Mouse (Mus musculus): Measurements from ENCODE around the gene Bhlha15. TPM values are rescaled to one million over a fixed set of nuclear protein-coding genes. Genes with fewer than 3 reads are reported as not detected.

Bhlha15 gene
- polyA plus RNA-seq, 1 experiment from 2014 or later: 0.46 TPM

- no peak for ATAC-seq (ENCODE audit: borderline replicate concordance, extremely low read depth, low FRiP score, low TSS enrichment)
- Histone ChIP-seq H3K4me1 (peaks cover 14% of the 10 kb centered on the region), H3K4me2 (no peak overlapping the region), H3K9me3 (no peaks in the 10 kb centered on the region), H3K36me3 (0 out of 2 replicates have a peak, but pooled peaks cover 1% of the 10 kb centered on the region), H3K9ac (no peak overlapping the region), H3K4me3 (no peak overlapping the region), H3K27ac (no peak overlapping the region), H3K27me3 (no peaks in the 10 kb centered on the region)
- WGBS: 74% methylated on average over 6 of the region's 6 CpGs
These were observed 2.6 kb downstream of the Bhlha15 start for GRCm38 (mm10) chr5:144192673-144193072.

GRCm38 (mm10) chr5:144194416-144194815, 4.3 kb downstream of the Bhlha15 start:
- Histone ChIP-seq H3K9me3 (no peaks in the 10 kb centered on the region), H3K36me3 (no peaks in the 10 kb centered on the region), H3K9ac (no peak overlapping the region), H3K27me3 (no peaks in the 10 kb centered on the region), H3K4me2 (no peak overlapping the region), H3K4me3 (no peak overlapping the region), H3K27ac (no peak overlapping the region), H3K4me1 (peaks cover 14% of the 10 kb centered on the region)
- WGBS: 78% methylated on average over 7 of the region's 7 CpGs
- ATAC-seq (ENCODE audit: borderline replicate concordance, extremely low read depth, low FRiP score, low TSS enrichment): no peak

- peaks cover 4% of the 10 kb centered on the region; the same call in 1 of the 2 replicates for H3K4me1 ChIP-seq
- H3K4me2 ChIP-seq: no peak overlapping the region
- 83% methylated on average over 8 of the region's 8 CpGs for WGBS
These were observed 5.5 kb downstream of the Bhlha15 start for GRCm38 (mm10) chr5:144195567-144195966.

GRCm38 (mm10) chr5:144200616-144201015, 10.5 kb downstream of the Bhlha15 start:
- H3K4me1 ChIP-seq: no peaks in the 10 kb centered on the region; the same call in 1 of the 2 replicates
- no peak overlapping the region for H3K4me3 ChIP-seq
- peaks cover 21% of the 10 kb centered on the region for H3K36me3 ChIP-seq
- no peak overlapping the region for H3K9ac ChIP-seq
- H3K9me3 ChIP-seq: no peaks in the 10 kb centered on the region; the same call in 1 of the 2 replicates
- no peak overlapping the region for H3K27ac ChIP-seq
- H3K27me3 ChIP-seq: no peaks in the 10 kb centered on the region
- 67% methylated on average over 11 of the region's 11 CpGs for WGBS
- H3K4me2 ChIP-seq: no peak overlapping the region
- ATAC-seq (ENCODE audit: borderline replicate concordance, extremely low read depth, low FRiP score, low TSS enrichment): no peak

More at GRCm38 (mm10) chr5:144195567-144195966, 5.5 kb downstream of the Bhlha15 start:
- Histone ChIP-seq H3K27ac (no peak overlapping the region), H3K36me3 (no peaks in the 10 kb centered on the region), H3K9me3 (no peaks in the 10 kb centered on the region), H3K4me3 (no peak overlapping the region), H3K9ac (no peak overlapping the region), H3K27me3 (no peaks in the 10 kb centered on the region)
- ATAC-seq (ENCODE audit: borderline replicate concordance, extremely low read depth, low FRiP score, low TSS enrichment): no peak

GRCm38 (mm10) chr5:144202430-144202829, 12.3 kb downstream of the Bhlha15 start:
- Histone ChIP-seq H3K27ac (no peak overlapping the region), H3K9me3 (no peaks in the 10 kb centered on the region; the same call in 1 of the 2 replicates), H3K4me1 (no peaks in the 10 kb centered on the region), H3K4me2 (no peak overlapping the region), H3K9ac (no peak overlapping the region), H3K27me3 (no peaks in the 10 kb centered on the region), H3K4me3 (no peak overlapping the region), H3K36me3 (peaks cover 28% of the 10 kb centered on the region)
- WGBS: 92% methylated on average over 6 of the region's 6 CpGs
- ATAC-seq (ENCODE audit: borderline replicate concordance, extremely low read depth, low FRiP score, low TSS enrichment): no peak

GRCm38 (mm10) chr5:144203398-144203959, 13.4 kb downstream of the Bhlha15 start:
- 89% methylated on average over 10 of the region's 10 CpGs for WGBS
- ATAC-seq (ENCODE audit: borderline replicate concordance, extremely low read depth, low FRiP score, low TSS enrichment): no peak

GRCm38 (mm10) chr5:144204303-144204702, 14.2 kb downstream of the Bhlha15 start:
- WGBS: 89% methylated on average over 12 of the region's 12 CpGs
- no peaks in the 10 kb centered on the region for H3K27me3 ChIP-seq
- no peak overlapping the region for H3K27ac ChIP-seq
- ATAC-seq (ENCODE audit: borderline replicate concordance, extremely low read depth, low FRiP score, low TSS enrichment): no peak
- H3K4me1 ChIP-seq: no peaks in the 10 kb centered on the region
- no peak overlapping the region for H3K4me3 ChIP-seq
- H3K9me3 ChIP-seq: no peaks in the 10 kb centered on the region; the same call in 1 of the 2 replicates
- peaks cover 35% of the 10 kb centered on the region for H3K36me3 ChIP-seq
- no peak overlapping the region for H3K9ac ChIP-seq
- H3K4me2 ChIP-seq: no peak overlapping the region

More at GRCm38 (mm10) chr5:144203398-144203959, 13.4 kb downstream of the Bhlha15 start:
- H3K27me3 ChIP-seq: no peaks in the 10 kb centered on the region
- H3K4me1 ChIP-seq: no peaks in the 10 kb centered on the region
- H3K36me3 ChIP-seq: peaks cover 32% of the 10 kb centered on the region
- H3K4me3 ChIP-seq: no peak overlapping the region
- no peak overlapping the region for H3K9ac ChIP-seq
- no peak overlapping the region for H3K27ac ChIP-seq
- no peak overlapping the region for H3K4me2 ChIP-seq
- no peaks in the 10 kb centered on the region; the same call in 1 of the 2 replicates for H3K9me3 ChIP-seq

- Histone ChIP-seq H3K4me2 (no peak overlapping the region), H3K36me3 (peaks cover 41% of the 10 kb centered on the region), H3K27ac (no peak overlapping the region)
These were observed 14.8 kb downstream of the Bhlha15 start for GRCm38 (mm10) chr5:144204911-144205310.

GRCm38 (mm10) chr5:144206069-144206468, 16.0 kb downstream of the Bhlha15 start:
- H3K36me3 ChIP-seq: peaks cover 42% of the 10 kb centered on the region
- ATAC-seq (ENCODE audit: borderline replicate concordance, extremely low read depth, low FRiP score, low TSS enrichment): no peak

More at GRCm38 (mm10) chr5:144204911-144205310, 14.8 kb downstream of the Bhlha15 start:
- Histone ChIP-seq H3K9me3 (no peaks in the 10 kb centered on the region; the same call in 1 of the 2 replicates), H3K4me3 (no peak overlapping the region), H3K4me1 (no peaks in the 10 kb centered on the region), H3K27me3 (no peaks in the 10 kb centered on the region), H3K9ac (no peak overlapping the region)
- 73% methylated on average over 10 of the region's 10 CpGs for WGBS
- ATAC-seq (ENCODE audit: borderline replicate concordance, extremely low read depth, low FRiP score, low TSS enrichment): no peak

GRCm38 (mm10) chr5:144207478-144207877, 17.4 kb downstream of the Bhlha15 start:
- Histone ChIP-seq H3K4me2 (no peak overlapping the region), H3K9me3 (no peaks in the 10 kb centered on the region; the same call in 1 of the 2 replicates), H3K36me3 (peaks cover 34% of the 10 kb centered on the region), H3K4me1 (no peaks in the 10 kb centered on the region), H3K4me3 (no peak overlapping the region), H3K9ac (no peak overlapping the region), H3K27me3 (no peaks in the 10 kb centered on the region), H3K27ac (no peak overlapping the region)
- WGBS: 49% methylated on average over 11 of the region's 11 CpGs
- no peak; the same call in 1 of the 2 replicates for ATAC-seq (ENCODE audit: borderline replicate concordance, extremely low read depth, low FRiP score, low TSS enrichment)

More at GRCm38 (mm10) chr5:144206069-144206468, 16.0 kb downstream of the Bhlha15 start:
- H3K27me3 ChIP-seq: no peaks in the 10 kb centered on the region
- no peak overlapping the region for H3K9ac ChIP-seq
- 93% methylated on average over 15 of the region's 15 CpGs for WGBS
- no peak overlapping the region for H3K4me3 ChIP-seq
- H3K9me3 ChIP-seq: no peaks in the 10 kb centered on the region; the same call in 1 of the 2 replicates
- H3K27ac ChIP-seq: no peak overlapping the region
- no peaks in the 10 kb centered on the region for H3K4me1 ChIP-seq
- H3K4me2 ChIP-seq: no peak overlapping the region

GRCm38 (mm10) chr5:144214453-144214852, 24.4 kb downstream of the Bhlha15 start:
- Histone ChIP-seq H3K9ac (no peak overlapping the region), H3K27me3 (no peaks in the 10 kb centered on the region), H3K4me1 (no peaks in the 10 kb centered on the region), H3K27ac (no peak overlapping the region), H3K9me3 (no peaks in the 10 kb centered on the region), H3K36me3 (peaks cover 12% of the 10 kb centered on the region), H3K4me2 (no peak overlapping the region), H3K4me3 (no peak overlapping the region)
- no peak for ATAC-seq (ENCODE audit: borderline replicate concordance, extremely low read depth, low FRiP score, low TSS enrichment)
- 33% methylated on average over 7 of the region's 7 CpGs for WGBS

GRCm38 (mm10) chr5:144215992-144216391, 25.9 kb downstream of the Bhlha15 start:
- H3K27me3 ChIP-seq: no peaks in the 10 kb centered on the region

More at GRCm38 (mm10) chr5:144215992-144216391, 25.9 kb downstream of the Bhlha15 start:
- Histone ChIP-seq H3K4me1 (no peaks in the 10 kb centered on the region), H3K4me2 (no peak overlapping the region), H3K9ac (no peak overlapping the region), H3K36me3 (peaks cover 6% of the 10 kb centered on the region), H3K4me3 (no peak overlapping the region), H3K27ac (no peak overlapping the region), H3K9me3 (no peaks in the 10 kb centered on the region)
- 81% methylated on average over 2 of the region's 2 CpGs for WGBS
- ATAC-seq (ENCODE audit: borderline replicate concordance, extremely low read depth, low FRiP score, low TSS enrichment): no peak

Measured in lung, embryonic 15.5 days (tissue).